Mouse (Mus musculus): ENCODE measurements around the gene Slc27a4. TPM values are rescaled to one million over a fixed set of nuclear protein-coding genes. Genes with fewer than 3 reads are reported as not detected.
"Not testable (repeated sequence)": the region's sequence is repeated elsewhere in the genome, so short reads cannot be mapped to it uniquely, and the experiment has no call there.

The Slc27a4 gene
- total RNA-seq (2021), result 10 to 100 TPM; 17.9 to 18.7 TPM

- peak; percentile 90 for DNase-seq (ENCODE audit: low spot score)
- intact Hi-C loops (cut with DNase I), result no loop called here
These were observed at the start of gene Slc27a4 for GRCm38 (mm10) chr2:29802075-29802826. Gene Slc27a4 (plus strand): TSS chr2:29802634.

DNA sequence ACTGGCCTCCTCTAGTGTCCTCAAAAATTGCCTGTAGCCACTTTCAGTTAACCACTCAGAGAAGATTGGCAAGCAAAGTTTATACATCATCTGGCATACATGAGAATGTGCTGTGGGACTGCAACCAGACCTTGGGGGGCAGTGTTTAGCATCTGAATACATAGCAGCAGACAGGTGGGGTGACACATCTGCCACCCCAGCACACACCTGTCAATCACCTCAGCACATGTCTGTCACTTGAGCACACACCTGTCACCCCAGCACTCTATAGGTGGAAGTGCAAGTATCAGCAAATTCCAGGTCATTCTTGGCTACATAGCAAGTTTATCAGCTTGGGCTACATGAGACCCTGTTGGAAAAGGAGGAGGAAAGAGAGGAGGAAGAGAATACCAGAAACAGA lies 46.7 kb upstream of the Slc27a4 start:
- intact Hi-C loops (cut with DNase I), result no loop called here
- DNase-seq (ENCODE audit: low spot score), result no peak

DNA sequence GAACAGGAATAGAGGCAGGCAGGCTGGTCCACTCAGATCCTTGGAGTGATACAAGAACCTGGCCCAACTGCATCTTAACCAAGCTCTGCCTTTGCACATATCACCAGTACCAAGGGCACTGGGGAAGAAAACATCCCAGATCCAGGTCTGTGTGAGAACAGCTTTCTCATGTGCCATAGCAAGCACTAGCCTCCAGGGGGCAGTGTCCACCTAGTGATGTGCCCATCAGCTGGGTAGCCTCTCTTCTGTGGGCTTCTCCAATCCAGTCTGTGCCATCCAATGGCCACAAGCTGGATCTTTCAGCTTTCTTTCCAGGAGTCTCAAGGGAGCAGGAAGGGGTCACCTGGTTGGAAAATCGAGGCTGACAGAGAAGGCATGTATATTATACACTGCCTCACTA lies 37.6 kb upstream of the Slc27a4 start:
- DNase-seq (ENCODE audit: low spot score), result no peak
- intact Hi-C loops (cut with DNase I), result loop anchor here (2.0 to 5.0 kb wide), 2 partner anchors 52 to 92 kb away; no protein-coding TSS in a partner anchor

DNA sequence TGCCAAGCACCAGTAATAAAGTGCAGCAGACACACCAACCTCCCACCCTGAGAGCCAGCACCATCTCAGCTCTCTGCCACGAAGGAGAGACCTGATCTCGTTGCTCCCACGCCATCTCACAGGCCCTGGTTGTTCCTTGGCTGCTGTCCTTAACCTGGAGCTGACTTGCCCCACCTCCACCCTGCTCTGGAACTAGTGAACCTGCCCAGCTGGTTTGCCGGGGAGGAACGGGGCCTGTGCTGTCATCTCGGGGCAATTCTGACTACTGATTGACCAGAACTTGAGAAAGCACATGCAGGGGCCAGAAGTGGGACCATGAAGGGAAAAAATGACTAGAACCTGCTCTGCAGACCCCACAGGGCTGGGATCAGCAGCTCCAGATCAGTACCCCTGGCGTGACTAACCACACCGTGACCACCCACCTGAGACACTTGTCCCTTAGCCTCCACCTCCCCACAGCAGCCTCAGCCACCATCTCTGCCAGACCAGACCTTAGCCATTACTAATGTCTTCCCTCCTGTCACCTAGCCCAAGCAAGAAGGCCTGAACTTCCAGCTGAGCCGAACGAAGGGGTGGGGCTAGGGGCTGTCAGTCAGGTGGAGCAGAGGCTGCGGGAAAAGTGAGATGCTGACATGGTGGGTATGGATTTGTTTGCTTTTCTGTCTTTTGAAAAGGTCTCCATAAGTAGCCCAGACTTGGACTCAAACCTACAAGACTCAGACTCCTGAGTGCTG lies 34.3 kb upstream of the Slc27a4 start:
- no peak for DNase-seq (ENCODE audit: low spot score)
- intact Hi-C loops (cut with DNase I), result loop anchor here (5.0 kb wide), 1 partner anchor 89 kb away; no protein-coding TSS in a partner anchor

DNA sequence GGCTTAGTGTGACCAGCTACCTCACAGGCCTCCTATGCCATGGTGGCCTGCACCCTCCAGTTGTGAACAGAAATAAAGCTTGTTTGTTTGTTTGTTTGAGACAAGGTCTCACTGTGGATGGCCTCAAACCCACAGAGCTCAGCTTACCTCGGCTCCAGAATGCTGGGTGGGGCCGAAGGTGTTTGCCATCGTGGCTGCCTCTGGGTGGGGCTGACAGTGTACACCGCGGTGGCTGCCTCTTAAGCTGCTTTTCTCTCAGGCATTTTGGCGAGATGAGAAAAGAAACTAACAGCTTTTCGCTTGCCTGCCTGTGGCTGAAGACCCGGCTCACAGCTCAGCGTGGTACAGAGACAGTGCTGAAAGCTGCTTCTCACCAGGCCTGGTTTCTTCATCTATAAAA lies 33.5 kb upstream of the Slc27a4 start:
- intact Hi-C loops (cut with DNase I), result loop anchor here (5.0 kb wide), 1 partner anchor 88 kb away; no protein-coding TSS in a partner anchor
- DNase-seq (ENCODE audit: low spot score), result no peak

DNA sequence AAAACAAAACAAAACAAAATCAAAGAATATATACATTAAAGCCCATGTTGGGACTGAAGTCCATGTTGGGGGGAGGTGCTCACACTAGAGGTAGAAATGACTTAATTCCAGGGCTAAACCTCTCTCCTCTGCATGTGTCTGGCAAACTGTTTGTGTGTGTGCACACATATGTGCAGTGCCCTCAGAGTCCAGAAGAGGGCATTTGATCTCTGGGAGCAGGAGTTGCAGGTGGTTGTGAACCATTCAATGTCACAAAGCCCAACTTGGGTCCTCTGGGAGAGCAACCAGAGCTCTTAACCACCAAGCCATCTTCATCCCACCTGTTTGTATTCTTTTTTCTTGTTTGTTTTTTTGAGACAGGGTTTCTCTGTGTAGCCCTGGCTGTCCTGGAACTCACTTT lies 32.3 kb upstream of the Slc27a4 start:
- intact Hi-C loops (cut with DNase I), result no loop called here
- DNase-seq (ENCODE audit: low spot score), result no peak

GRCm38 (mm10) chr2:29771611-29772461 lies 30.6 kb upstream of the Slc27a4 start:
- DNase-seq (ENCODE audit: low spot score), result no peak
- intact Hi-C loops (cut with DNase I), result no loop called here

DNA sequence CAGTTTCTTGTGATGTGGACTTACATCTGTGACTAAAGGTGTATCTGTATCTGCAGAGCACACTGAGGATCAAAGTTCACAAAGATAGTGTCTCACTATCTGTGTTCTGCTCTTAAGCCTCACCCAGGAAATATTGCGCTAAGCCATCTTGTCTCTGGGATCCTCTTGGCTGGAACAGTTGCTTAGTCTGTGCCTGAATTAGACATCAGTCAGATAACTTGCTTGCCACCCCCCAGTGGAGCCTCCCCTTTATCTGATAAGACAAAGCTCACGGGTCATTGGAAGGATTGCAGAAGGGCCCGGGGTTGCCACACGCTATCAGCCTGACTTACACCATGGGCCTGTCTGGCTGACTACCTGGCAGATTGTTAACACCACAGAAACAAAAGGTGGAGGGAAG lies 29.1 kb upstream of the Slc27a4 start:
- no peak for DNase-seq (ENCODE audit: low spot score)
- intact Hi-C loops (cut with DNase I), result no loop called here

DNA sequence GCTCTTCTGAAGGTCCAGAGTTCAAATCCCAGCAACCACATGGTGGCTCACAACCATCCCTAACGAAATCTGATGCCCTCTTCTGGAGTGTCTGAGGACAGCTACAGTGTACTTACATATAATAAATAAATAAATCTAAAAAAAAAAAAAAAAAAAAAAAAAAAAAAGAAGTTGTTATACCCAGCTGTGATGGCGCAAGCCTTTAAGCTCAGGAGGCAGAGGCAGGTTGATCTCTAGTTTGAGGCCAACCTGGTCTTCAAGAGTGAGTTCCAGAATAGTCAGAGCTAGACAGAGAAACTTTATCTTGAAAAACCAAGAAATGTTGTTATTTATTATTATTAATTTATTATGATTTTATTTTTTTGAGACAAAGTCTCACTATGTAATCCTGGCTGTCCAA lies 21.2 kb upstream of the Slc27a4 start:
- DNase-seq (ENCODE audit: low spot score); intact Hi-C loops (cut with DNase I): not testable (repeated sequence)

DNA sequence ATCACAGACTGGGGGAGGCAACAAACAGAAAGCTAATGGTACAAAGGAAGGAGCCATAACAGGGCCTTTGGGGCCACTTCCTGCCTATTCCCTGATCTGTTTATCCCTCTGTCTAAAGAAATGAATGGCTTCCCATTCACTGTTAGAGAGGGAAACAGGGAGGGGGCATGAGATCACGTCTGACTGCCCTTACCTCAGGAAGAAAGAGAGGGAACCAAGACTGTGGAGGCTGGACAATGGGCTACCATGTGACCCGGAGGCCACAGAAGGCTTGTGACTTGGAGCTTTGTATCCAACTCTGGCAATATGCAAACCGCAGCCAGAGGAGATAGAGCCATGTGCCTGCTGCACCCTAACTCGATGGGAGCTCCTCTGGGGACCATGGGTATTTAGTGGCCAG lies 18.1 kb upstream of the Slc27a4 start:
- intact Hi-C loops (cut with DNase I), result no loop called here
- no peak for DNase-seq (ENCODE audit: low spot score)

DNA sequence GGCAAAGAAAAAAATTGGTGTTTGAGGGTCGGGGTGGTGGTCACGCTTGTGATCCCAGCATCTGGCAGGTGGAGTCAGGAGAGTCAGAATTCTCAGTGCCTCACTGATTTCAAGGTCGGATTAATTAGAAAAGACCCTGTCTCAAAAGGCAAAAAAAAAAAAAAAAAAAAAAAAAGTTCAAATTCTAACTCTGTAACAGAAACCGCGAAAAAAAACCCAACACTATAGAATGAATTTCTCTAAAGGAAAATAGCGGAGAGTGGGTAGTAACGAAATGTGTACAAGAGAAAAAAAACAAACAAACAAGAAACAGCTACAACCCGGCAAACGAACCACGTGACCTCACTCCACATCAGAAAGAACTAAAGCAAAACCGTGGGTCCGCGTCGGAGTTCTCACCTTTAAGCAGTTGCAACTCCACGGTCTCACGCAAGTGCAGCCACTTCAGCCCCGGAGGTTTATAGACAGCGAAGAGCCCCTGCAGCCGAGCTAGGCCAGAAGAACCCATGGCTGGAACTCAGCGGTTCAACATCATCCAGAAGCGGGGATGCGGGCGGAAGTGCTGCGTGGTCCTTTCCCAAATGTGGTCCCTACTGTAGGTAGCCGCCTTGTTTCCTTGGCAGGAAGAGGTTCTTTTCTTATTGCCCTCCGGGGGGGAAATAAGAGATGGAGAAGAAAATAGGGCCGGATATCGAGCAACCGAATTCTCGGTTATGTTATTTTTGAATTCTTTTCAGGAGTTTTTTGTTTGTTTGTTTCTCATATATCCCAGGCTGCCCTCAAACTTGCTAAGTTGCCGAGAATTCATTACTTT lies 15.1 kb upstream of the Slc27a4 start, which contains the start of gene Coq4:
Coq4 (plus strand) TSS at position 390 of the 814 bp plus-strand sequence.
- intact Hi-C loops (cut with DNase I), result no loop called here
- DNase-seq (ENCODE audit: low spot score), result peak; percentile 77

DNA sequence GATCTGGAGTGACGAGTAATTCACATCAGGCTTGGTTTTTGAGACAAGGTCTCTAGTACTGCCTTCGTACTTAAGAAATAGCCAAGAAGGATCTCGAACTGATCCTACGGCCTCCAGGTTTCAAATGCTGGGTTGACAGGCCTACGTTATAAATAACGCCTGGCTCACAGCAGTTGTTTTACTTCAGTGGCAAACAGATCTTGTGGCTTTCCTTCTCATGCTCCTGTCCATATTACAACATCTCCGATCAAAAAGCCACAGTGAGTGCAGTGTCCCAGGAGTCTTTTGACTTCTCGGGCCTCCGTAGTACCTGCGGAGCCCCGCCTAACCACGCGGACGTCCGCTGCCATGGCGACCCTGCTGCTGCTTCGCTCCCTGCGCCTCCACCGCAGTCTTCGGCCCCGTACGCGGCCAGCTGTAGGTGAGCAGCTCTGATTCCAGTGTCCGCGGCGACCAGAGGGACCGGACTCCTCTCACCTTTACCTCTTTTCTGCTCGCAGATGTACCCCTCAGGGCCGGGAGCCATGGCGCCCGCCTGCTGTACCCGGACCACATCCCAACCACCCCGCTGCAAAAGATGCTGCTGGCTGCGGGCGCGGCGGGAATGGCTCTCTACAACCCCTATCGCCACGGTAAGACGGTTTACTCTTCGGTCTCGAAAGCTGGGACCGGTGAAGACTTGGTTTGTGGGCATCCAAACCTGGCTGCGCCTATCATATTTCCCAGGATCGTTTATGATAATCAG lies 14.3 kb upstream of the Slc27a4 start, which contains the start of gene Trub2:
Trub2 (minus strand) TSS at position 566 of the 745 bp plus-strand sequence.
- intact Hi-C loops (cut with DNase I), result no loop called here
- peak; percentile 49 for DNase-seq (ENCODE audit: low spot score)

GRCm38 (mm10) chr2:29792772-29793487 lies 9.5 kb upstream of the Slc27a4 start:
- intact Hi-C loops (cut with DNase I), result no loop called here
- no peak for DNase-seq (ENCODE audit: low spot score)

DNA sequence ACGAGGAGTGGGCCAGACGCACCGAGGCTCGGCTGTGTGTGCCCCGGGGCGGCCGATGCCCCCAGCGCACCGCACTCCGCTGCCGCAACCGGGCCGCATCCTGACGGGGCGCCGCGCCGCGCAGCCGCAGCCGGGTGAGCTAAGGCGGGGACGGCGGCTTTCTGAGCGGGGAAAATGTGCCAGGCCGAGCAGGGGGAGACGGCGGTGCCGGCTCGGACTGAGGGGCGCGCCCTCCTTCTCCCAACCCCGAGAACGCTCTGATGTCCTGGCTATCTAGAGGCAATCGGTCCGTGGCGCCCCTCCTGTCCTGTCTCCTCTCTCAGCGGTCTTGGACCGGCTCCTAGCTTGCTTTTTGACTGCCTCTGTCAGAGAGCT lies 380 bp downstream of the Slc27a4 start:
- intact Hi-C loops (cut with DNase I), result no loop called here
- no peak for DNase-seq (ENCODE audit: low spot score)

DNA sequence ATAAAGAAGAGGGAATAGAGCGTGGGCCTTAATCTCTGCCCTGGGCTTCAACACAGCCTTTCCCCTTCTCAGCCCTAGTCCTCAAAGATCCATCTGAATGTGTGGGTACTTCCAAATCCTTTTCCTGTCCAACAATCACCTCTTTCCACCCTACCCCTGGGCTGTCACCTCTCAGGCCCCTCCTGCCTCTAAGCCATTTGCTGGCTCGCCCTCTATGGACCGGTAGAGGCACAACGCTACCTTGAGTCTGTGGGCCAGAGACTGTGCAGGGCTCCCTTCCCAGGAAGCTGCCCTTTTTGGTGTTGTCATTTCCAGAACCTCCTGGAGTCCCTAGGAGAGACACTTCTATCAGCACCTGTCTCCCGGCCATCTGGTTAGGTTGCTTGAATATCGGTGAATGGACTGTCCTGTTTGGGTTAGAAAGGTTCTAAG lies 982 bp downstream of the Slc27a4 start:
- intact Hi-C loops (cut with DNase I), result no loop called here
- no peak for DNase-seq (ENCODE audit: low spot score)

DNA sequence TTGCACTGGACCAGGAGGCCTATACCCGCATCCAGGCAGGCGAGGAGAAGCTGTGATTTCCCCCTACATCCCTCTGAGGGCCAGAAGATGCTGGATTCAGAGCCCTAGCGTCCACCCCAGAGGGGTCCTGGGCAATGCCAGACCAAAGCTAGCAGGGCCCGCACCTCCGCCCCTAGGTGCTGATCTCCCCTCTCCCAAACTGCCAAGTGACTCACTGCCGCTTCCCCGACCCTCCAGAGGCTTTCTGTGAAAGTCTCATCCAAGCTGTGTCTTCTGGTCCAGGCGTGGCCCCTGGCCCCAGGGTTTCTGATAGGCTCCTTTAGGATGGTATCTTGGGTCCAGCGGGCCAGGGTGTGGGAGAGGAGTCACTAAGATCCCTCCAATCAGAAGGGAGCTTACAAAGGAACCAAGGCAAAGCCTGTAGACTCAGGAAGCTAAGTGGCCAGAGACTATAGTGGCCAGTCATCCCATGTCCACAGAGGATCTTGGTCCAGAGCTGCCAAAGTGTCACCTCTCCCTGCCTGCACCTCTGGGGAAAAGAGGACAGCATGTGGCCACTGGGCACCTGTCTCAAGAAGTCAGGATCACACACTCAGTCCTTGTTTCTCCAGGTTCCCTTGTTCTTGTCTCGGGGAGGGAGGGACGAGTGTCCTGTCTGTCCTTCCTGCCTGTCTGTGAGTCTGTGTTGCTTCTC lies 13.4 kb downstream of the Slc27a4 start:
- intact Hi-C loops (cut with DNase I), result loop anchor here (2.0 to 5.0 kb wide), 2 partner anchors 51 to 161 kb away; no protein-coding TSS in a partner anchor
- DNase-seq (ENCODE audit: low spot score), result no peak

All from heart, postnatal 25 days (tissue).